Mouse (Mus musculus): Measurements from ENCODE around the gene Zfp639. TPM values are rescaled to one million over a fixed set of nuclear protein-coding genes. Genes with fewer than 3 reads are reported as not detected.

Zfp639 gene
- polyA plus RNA-seq, 1 experiment from 2014 or later: 39.6 TPM

Other genes starting within 250 kb of the Zfp639 start
- gene Zmat3, start 144.2 kb upstream of the Zfp639 start, polyA plus RNA-seq (2014; fragmentation: Nextera tagmentation; extraction: Ambion mirVana): 9.1 and 10.3 TPM in 2 replicates
- 18.8 and 19.3 TPM in 2 replicates for gene Pik3ca, start 112.6 kb upstream of the Zfp639 start, polyA plus RNA-seq (2014; fragmentation: Nextera tagmentation; extraction: Ambion mirVana)
- 0.11 TPM in 1 of 2 replicates, not detected in the other for gene Kcnmb3, start 18.0 kb upstream of the Zfp639 start, polyA plus RNA-seq (2014; fragmentation: Nextera tagmentation; extraction: Ambion mirVana)
- 34.6 and 41.7 TPM in 2 replicates for gene Mfn1, start 19.2 kb downstream of the Zfp639 start, polyA plus RNA-seq (2014; fragmentation: Nextera tagmentation; extraction: Ambion mirVana)
- gene Gnb4, start 106.3 kb downstream of the Zfp639 start, polyA plus RNA-seq (2014; fragmentation: Nextera tagmentation; extraction: Ambion mirVana): 101 and 108 TPM in 2 replicates
- 58.7 and 63.9 TPM in 2 replicates for gene Actl6a, start 196.0 kb downstream of the Zfp639 start, polyA plus RNA-seq (2014; fragmentation: Nextera tagmentation; extraction: Ambion mirVana)
- 336 and 395 TPM in 2 replicates for gene Ndufb5, start 226.7 kb downstream of the Zfp639 start, polyA plus RNA-seq (2014; fragmentation: Nextera tagmentation; extraction: Ambion mirVana)
- 28.8 and 33.2 TPM in 2 replicates for gene Mrpl47, start 227.3 kb downstream of the Zfp639 start, polyA plus RNA-seq (2014; fragmentation: Nextera tagmentation; extraction: Ambion mirVana)